Mouse (Mus musculus) thymus, adult 2 months (tissue): ENCODE data around the gene Six1. TPM values are rescaled to one million over a fixed set of nuclear protein-coding genes. Genes with fewer than 3 reads are reported as not detected.
A peak's percentile ranks its signal among the peaks of the same experiment; 100 is the strongest.

Experiments used
- DNase-seq: peaks from one replicate; pipeline ENCODE4 v3.0.0; 2021
- H3K27ac ChIP-seq: fragments of 200-500 bp; 2 replicates; pipeline ENCODE4 v1.5.1; 2012; ENCODE audit warnings: low read length, control low read depth; ENCODE audit not compliant: control insufficient read depth, insufficient read depth
- H3K27me3 ChIP-seq: fragments of 200-500 bp; 2 replicates; pipeline ENCODE4 v1.6.1; 2012; ENCODE audit warnings: mild to moderate bottlenecking, low read length, moderate library complexity, mixed read lengths; ENCODE audit not compliant: control insufficient read depth, insufficient read depth
- H3K36me3 ChIP-seq: fragments of 200-500 bp; 2 replicates; pipeline ENCODE4 v1.6.1; 2012; ENCODE audit warnings: mild to moderate bottlenecking, low read length, moderate library complexity; ENCODE audit not compliant: control insufficient read depth, insufficient read depth
- H3K4me1 ChIP-seq: fragments of 200-500 bp; replicated peaks from 2 replicates; pipeline ENCODE4 v1.6.1; 2012; ENCODE audit warnings: low read length; ENCODE audit not compliant: control insufficient read depth, insufficient read depth
- H3K4me3 ChIP-seq: fragments of 200-500 bp; 2 replicates; pipeline ENCODE4 v1.5.1; 2012; ENCODE audit warnings: mild to moderate bottlenecking, low read length, control low read depth, moderate library complexity; ENCODE audit not compliant: control insufficient read depth, insufficient read depth
- CTCF ChIP-seq: fragments of 200-500 bp; IDR thresholded peaks from 2 replicates; pipeline ENCODE4 v1.5.1; 2012; ENCODE audit warnings: mild to moderate bottlenecking, control low read depth, low read length, moderate library complexity, borderline replicate concordance; ENCODE audit not compliant: control insufficient read depth, poor library complexity, insufficient read depth; ENCODE audit errors: extremely low read depth
- POLR2A ChIP-seq: fragments of 200-500 bp; IDR thresholded peaks from 2 replicates; pipeline ENCODE4 v1.6.1; 2012; ENCODE audit warnings: mild to moderate bottlenecking, low read length, control low read depth, moderate library complexity; ENCODE audit not compliant: control insufficient read depth, poor library complexity, insufficient read depth; ENCODE audit errors: extremely low read depth
- WGBS: fragments of 180-500 bp; shearing (Covaris S2); methylation state at CpG from one replicate; pipeline ENCODE4 v1.1.7; 2018; 5-methylcytosine and 5-hydroxymethylcytosine counted together
- polyA plus RNA-seq: library from polyadenylated mRNA; depleted of rRNA; stranded (reverse); fragments of >200 nt; gene quantifications from 2 replicates; pipeline ENCODE4 v1.2.3, GENCODE M21; 2012

Gene Six1
- polyA plus RNA-seq, 1 experiment = 13.9 TPM

DNA sequence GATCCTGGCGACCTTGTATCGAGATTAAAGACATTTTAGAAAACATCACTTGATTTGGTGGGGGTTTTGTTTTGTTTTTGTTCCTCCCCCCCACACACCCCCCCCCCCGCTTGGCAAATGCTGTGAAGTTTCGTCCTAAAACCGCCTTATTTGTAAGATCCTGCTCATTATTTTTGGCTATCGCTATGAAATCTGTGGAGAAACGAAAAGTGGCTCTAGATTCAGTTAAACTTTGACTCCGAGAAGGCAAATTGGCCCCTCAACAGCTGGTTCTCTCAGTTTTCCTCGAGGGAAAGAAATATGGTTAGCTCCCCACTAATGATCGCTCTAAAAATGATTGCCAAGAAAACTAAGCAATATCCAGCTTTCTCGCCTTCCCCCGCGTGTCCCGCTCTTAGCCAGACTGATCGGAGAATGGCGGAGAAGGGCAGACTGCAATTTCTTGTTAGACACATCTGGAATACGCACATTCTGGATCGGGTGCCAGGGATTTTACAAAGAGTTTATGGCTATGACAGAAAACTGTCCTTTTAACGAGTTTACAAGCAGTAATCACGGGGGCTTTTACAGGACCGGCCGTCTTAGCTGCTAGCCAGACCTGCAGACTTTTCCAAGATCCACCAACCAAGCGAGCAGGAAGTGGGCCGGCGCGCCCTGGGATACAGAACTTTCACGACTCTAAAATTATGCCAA lies 13.0 kb downstream of the Six1 start:
- DNase-seq = no peak
- TF ChIP-seq POLR2A (no peak), CTCF (no peak)
- Histone ChIP-seq H3K4me3 (no peak overlapping the region), H3K4me1 (peaks cover 14% of the 10 kb centered on the region), H3K27me3 (peaks cover 49% of the 10 kb centered on the region), H3K27ac (no peak overlapping the region), H3K36me3 (no peaks in the 10 kb centered on the region)
- WGBS = 10% methylated on average over 27 of the region's 27 CpGs

DNA sequence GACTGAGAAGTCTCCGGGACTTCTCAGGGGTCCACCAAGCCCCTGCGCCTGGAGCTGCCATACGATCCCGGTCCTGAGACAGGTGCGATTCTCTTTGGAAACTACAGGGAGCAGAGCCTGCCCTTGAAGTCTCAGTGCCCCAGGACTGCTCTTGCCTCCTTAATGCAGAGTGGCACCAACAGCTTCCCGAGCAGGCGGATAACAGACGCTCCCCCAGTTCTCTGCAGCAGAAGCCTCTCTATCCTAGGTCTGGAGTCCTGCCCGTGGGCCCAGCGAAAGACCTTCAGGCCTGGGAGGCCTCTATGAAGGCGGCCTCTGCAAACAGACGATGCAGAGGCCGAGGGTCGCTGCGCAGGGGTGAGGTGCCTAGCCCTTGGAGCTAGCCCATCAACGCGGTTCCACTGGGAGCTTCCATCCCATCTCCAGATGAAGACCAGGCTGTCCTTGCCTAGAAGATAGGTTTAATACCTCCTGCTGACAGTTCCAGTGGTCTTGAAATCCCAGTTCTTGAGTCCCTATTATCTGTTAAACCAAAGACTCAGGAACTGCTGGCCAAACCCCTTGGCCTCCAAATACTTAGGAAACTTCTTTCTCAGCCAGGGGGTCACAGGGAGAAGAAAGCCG lies 13.6 kb downstream of the Six1 start:
- no peak for DNase-seq
- 9% methylated on average over 18 of the region's 18 CpGs for WGBS
- H3K27me3 ChIP-seq = peaks cover 44% of the 10 kb centered on the region
- no peaks in the 10 kb centered on the region for H3K36me3 ChIP-seq
- no peak overlapping the region for H3K27ac ChIP-seq
- no peak overlapping the region for H3K4me3 ChIP-seq
- peaks cover 9% of the 10 kb centered on the region for H3K4me1 ChIP-seq
- TF ChIP-seq CTCF (no peak), POLR2A (no peak)

DNA sequence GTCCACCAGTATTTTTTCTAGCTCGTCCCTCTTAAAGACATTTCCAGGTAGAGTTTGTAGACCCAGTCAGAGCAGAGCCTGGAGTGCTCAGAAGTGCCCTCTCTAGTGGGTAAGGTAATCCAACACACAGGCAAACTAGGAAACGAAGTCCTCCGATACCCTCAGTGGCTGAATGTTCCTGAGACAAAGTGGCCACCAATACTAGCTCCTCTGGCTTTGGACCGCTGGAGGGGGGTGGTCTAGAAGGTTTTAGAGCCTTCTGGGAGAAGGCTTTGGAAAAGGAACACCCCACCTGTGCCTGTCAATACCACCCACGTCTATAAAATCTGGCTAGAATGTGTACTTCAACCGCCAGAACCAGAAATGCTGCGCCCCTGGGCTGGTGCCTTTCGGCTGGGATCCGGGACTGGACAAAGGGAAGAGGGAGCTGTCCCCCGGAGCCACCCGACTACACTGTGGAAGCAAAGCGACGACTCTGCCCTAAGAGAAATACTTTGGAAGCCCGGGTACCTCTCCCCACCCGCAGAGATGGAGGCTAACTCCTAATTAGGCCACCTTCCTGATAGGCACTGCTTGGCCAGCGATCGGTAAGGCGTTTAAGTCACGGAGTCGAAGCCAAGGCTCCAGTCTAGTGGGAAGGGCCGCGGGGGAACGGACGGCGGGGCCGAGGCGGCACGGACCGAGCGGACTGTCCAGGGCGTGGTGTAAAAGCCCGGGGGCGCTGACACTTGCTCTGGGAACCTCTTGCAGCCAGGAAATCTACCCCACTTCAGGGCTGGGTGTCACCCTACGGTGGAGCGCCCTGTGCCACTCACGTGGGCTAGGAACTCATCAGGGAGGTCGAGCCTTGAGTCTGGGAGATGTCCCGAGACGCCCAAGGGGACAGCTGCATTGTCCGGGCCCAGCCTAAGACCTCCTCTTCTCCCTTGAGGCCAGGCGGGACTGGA lies 14.4 kb downstream of the Six1 start:
- Histone ChIP-seq H3K4me3 (no peak overlapping the region), H3K27me3 (peaks cover 40% of the 10 kb centered on the region), H3K4me1 (peaks cover 3% of the 10 kb centered on the region; the same call in 1 of the 2 replicates), H3K36me3 (no peaks in the 10 kb centered on the region), H3K27ac (peak overlapping the region; percentile 37; the same call in 1 of the 2 replicates)
- TF ChIP-seq CTCF (no peak), POLR2A (no peak)
- 10% methylated on average over 41 of the region's 41 CpGs for WGBS
- DNase-seq = no peak

DNA sequence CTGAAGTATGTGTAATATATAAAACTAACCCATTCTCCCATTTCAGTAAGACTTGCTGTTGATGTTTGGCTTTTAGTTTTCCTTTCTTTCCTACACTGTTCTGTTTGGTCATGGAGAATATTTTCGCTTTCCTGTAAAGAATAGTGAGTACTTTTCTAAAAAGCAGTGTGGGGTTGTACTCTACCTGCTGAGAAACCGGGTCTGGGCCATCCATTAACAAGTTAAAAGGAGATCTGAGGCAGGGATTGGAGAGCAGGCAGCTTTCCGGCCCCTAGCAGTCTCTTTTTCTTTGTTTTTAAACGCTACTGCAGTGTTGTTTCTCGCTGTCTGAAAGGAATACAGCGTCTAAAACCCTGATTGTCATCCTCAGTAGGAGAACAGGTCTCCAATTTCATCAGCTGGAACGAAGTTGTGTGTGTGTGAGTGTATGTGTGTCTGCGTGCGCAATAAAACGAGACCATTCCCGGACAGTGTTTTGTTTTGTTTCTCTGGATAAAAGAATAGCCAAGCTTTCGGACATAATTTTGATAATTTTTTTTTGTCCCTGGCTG lies 15.2 kb downstream of the Six1 start:
- Histone ChIP-seq H3K4me3 (no peak overlapping the region), H3K36me3 (no peaks in the 10 kb centered on the region), H3K4me1 (peaks cover 3% of the 10 kb centered on the region; the same call in 1 of the 2 replicates), H3K27ac (no peak overlapping the region), H3K27me3 (peaks cover 34% of the 10 kb centered on the region)
- DNase-seq = no peak
- no peak for TF ChIP-seq CTCF
- 11% methylated on average over 12 of the region's 12 CpGs for WGBS

DNA sequence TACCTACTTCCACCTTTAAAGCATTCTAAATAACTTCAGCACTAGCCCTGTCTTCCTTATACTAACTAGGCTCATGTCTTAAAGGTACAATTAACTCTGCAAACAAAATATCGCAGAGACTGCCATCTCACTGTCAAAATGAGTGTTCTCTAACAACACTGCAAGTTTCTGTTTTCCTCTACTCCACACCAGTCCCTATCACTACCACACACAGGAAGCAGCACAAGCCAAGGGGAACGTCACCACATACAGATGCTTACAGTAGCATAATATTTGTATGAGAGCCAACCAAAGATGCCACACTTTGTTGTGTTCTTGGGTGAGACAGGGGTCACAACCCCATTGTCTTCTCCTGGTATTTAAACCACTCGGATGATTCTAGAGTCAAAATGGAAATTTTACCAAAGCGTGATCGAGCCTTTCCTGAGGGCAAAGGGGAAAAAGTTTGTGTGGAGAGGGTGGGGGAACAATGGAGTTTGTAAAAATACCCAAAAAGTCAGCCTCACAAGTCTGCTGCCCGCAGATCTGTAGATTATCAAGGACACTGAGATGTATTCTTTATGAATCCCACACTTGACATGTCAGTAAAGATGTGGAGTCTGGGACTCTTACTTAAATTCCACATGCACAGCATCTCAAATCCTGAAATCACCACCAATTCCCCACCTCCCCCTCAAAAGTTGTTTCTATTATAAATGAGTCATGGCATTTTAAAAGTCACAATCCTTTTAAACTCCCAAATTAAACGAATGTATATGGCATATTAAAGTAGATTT lies 16.1 kb downstream of the Six1 start:
- H3K36me3 ChIP-seq = no peaks in the 10 kb centered on the region
- no peak overlapping the region for H3K4me3 ChIP-seq

More for the DNA sequence above, 16.1 kb downstream of the Six1 start:
- H3K27me3 ChIP-seq = peaks cover 32% of the 10 kb centered on the region
- peaks cover 3% of the 10 kb centered on the region; the same call in 1 of the 2 replicates for H3K4me1 ChIP-seq
- H3K27ac ChIP-seq = no peak overlapping the region
- no peak for TF ChIP-seq POLR2A
- TF ChIP-seq CTCF = no peak
- DNase-seq = no peak
- 11% methylated on average over 7 of the region's 7 CpGs for WGBS
